Mouse (Mus musculus): ENCODE data around the gene Elovl5.

Gene Elovl5

DNA sequence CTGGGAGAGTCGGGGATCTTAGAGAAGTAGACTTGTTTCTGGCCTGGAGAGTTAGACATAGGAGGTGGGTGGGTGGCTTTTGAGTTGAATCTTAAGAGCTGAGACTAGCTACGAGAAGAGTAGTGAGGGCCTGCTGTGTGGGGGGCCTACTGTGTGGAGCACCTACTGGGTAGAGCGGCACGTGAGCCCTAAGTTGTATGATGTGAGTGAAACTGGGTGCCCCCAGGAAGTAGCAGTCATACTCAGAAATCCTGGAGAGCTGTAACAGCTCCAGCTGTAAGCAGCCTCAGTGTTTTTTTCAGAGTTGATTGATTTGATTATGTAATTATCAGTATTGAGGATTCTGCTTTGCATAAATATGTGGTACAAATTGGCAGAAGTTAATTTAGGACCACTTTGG is 11.6 kb downstream of the Elovl5 start:
- DNase-seq (ENCODE audit: low spot score in 2 of 2): no peak

DNA sequence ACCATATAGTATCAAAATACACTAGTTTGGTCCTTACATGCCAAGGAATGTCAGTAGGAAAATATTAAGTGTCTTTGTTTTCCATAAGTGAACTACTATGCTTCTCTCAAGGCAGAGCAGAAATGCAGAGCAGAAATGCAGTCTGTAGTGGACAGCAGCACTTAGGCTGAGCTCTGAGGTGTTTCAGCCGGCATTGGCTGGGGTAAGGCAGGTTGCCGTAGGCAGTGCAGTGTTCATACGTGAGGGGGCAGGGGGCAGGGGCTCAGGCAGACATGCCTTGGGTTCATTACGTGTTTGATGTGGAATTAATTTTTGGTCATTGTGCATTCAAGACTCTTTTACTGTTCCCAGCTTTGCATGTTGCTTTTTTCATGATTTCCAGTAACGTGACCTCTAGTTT is 12.1 kb downstream of the Elovl5 start:
- DNase-seq (ENCODE audit: low spot score in 2 of 2): no peak

DNA sequence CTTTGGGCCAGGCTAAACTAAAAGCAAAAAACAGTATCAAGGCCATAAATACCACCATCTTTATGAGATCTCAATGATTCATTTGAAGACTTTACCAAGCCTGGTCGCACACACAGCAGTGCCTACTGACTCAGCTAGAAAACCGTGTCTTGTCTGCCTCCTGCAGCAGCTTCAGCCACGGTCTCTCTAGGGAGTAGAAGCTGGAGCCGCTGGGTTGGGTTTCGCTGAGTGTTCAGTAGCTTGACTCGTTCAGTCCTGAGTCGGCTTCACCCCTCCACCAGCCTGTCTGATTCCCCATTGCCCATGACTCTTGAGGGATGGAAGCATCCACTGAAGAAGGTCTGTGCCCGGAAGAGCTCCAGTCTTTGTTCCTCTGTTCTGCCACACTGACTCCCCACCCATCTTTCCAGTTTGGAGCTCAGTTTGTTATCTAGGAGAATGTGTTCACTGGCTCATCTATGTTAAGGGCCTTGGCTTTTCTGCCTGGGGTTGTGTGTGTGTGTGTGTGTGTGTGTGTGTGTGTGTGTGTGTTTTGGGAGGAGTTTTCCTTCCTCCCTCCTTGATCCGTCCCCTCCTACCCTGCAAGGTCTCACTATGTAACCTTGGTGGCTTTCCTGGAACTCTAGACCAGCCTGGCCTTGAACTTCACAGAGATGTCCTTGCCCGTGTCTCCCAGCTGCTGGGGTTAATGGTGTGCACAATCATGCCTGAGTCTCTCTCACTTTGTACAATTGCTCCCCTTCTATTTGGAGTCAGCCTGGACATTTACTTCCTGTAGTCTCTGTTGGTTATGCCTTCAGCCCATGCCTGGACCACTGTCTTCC is 13.1 kb downstream of the Elovl5 start:
- no peak for DNase-seq (ENCODE audit: low spot score in 2 of 2)

DNA sequence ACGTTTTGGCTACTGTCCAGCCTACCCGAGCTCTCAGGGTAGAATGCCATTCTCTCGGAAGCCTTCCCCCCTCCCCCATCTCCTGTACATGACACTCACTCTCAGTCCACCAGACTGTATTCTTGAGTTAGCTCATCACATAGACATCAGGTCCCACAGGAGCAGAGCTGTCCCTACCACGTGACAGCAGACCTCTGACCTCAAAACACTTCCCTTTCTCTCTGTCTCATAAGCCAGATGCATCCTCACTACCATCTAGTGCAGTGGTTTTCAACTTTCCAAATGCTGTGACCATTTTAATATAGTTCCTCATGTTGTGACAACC is 13.7 kb downstream of the Elovl5 start:
- no peak for DNase-seq (ENCODE audit: low spot score in 2 of 2)

DNA sequence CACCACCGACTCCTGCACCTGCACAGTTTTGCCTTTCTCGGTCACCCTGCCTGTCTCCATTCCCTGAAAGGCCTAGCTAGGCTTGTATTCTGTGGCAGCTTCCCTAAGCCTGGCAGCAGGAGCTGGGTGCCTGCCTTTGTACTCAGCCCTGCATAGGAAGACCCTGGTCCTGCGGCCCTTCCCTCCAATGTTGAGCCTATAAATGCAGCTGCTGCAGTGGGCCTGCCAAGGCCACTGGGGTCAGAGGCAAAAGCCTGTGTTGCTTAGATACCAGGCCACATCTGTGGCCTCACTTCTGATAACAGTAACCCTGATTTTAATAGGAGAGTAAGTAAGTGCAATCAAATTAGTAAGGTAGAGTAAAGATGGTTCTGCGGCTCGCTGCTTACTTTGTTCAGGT is 14.6 kb downstream of the Elovl5 start:
- DNase-seq (ENCODE audit: low spot score in 2 of 2): no peak

DNA sequence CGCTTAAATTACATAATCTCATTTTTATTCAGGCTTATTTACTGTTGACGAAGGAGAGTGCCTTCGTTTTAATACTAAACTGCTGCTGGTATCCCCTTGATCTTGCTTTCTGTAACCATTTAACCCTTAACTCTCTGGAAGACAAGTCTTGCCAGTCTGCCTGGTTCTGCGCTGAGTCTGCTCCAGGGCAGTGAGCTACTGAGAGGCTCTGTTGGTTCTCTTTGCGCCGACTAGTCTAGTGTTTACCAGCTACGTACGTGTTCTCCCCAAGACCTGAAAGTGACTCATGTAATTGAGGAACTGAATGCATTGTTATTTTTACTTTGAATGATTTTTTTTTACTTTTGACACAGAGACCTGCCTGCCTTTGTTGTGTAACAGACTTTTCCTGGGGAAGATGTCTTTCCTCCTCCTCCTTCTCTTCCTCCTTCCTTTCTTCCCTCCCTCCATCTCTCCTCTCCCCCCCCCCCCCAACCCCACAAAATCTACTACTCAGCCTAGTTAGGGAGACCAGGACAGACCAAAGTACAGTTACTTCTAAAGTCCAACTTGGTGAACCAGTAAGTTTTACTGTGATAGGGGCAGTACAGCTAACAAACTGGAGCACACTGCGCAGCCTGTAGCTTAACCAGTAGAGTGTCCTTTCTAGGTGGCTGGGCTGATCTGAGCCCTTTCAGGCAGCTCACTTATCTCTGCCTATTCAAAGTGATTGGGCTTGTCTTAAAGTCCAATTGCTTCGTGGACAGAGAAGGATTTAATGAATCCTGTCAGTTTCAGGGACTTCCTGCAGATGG is 18.9 kb downstream of the Elovl5 start:
- DNase-seq (ENCODE audit: low spot score in 2 of 2): peak in 1 of 2 experiments; percentile 19

DNA sequence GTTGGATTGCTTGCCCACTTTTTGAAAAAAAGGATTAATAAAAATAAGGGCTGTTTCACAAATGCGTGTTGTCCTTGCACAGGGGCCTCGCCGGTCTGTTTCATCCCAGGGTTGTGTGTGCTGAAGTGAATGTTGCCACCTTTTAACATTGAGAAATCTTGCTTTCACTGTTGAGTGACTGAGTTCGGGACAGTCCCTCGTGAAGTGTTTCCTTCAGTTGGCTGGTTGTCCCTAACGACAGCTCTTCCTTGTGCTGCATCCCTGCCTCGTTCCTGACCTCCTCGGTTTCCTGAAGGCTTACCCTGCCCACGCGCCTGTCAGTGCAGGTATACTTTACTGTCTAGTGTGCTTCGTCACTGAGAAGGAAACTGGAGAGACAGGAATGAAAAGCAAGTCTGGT is 20.7 kb downstream of the Elovl5 start:
- no peak for DNase-seq (ENCODE audit: low spot score in 2 of 2)

DNA sequence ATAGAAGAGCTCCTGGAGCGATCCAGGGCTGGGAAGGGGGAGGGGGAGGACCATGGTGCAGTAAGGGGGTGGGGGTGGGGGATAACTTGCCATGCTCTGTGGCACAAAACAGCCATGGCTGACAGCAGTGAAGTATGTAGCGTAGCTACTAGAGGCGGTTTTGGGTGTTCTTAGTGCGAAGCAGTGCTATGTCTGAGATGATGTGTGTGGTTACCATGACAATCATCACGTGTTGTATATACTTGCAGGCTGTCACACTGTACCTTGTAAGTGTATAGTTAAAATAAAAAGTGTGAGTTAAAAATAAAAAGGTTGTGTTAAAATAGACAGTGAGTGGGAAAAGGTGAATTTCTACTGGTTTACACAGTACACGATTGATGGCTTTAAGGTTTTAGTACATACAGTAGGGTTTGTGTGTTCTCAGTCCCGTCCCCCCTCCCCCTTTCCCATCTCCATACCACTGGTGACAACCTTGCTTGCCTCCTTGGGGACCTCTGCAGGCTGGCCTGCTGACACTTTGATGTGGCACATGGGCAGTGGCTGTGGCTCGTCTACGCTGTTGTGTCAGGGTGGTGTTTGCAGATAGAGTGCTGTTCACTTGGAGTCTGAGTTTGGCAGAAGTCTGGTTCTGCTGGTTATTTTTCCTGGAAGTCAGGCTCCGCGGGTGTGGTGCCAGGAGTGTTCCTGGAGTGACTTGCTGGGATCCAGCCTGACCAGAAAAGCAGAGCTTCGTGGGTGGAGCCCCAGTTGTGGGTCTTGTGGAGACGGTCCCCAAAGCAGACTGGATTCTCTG is 21.8 kb downstream of the Elovl5 start:
- peak; percentile 18 to 52 for DNase-seq (ENCODE audit: low spot score in 2 of 2)

DNA sequence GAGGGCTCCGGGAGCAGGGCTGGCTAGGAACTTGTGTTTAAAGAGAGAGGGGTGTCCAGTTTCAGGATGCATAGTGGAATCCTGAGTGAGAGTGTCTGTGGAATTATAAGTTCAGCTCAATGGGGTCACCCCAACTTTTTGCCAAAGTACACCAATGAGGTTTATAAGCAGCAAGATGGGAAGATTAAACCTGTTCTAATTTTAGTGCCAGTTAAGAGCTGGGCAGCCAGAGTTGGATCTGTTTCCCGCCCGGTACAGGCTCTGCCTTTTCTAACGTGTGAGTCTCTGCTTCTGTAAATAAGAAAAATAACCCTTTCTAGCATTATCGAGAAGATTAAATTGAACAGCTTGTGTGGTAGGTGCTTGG is 22.4 kb downstream of the Elovl5 start:
- no peak for DNase-seq (ENCODE audit: low spot score in 2 of 2)

DNA sequence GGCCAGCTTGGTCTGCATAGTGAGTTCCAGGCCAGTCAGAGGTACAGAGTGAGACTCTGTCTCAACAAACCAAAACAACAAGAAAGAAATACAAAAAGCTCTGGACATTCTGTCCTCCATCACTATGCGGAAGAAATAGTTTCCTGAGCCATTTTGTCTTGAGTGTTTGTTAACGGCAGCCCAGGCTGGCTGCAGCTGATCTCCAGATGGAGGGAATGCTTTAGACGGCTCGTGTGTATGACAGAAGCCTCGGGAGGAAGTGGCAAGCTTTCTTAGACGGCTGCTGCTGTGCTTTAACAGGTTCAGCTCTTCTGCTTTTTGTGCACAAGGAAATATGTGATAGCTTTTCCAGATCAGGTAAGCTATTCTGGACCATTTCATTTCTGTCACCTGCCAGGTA is 23.9 kb downstream of the Elovl5 start:
- no peak for DNase-seq (ENCODE audit: low spot score in 2 of 2)

DNA sequence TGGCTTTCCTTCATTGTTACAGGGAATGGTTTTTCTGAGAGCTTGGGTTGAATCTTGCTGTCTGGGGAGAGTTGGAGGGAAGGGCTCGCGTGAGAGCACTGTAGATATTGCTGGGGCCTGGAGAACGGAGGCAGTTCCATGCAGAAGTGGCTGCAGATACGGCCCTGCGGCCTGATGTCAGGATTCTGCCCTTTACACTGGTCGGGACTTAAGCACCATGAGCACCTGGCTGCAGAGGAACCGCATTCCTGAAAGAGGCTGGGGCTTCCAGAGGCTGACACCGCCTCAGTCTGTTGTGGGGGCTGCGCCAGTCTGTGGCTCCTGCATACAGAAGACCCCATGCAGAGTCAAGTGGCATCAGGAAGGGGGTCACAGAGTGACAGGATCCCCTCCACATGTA is 24.7 kb downstream of the Elovl5 start:
- no peak for DNase-seq (ENCODE audit: low spot score in 2 of 2)

DNA sequence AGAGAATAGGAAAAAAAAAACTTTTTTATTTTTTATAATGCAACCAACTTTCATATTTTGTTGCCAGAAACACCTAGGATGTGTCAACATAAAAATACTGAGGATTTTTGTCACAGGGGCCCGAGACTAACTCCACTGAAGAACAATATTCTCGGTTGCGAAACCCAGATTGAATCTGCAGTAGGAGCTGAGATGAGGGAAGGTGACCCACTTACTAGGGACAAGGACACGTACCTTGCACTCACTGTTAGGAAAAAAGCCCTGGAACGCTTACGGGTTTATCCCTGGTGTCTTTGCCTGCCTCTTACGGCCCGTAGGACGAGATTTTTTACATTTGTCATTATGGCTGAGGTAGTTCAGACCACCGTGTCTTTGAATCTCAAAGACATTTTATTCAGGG is 25.2 kb downstream of the Elovl5 start:
- no peak for DNase-seq (ENCODE audit: low spot score in 2 of 2)

DNA sequence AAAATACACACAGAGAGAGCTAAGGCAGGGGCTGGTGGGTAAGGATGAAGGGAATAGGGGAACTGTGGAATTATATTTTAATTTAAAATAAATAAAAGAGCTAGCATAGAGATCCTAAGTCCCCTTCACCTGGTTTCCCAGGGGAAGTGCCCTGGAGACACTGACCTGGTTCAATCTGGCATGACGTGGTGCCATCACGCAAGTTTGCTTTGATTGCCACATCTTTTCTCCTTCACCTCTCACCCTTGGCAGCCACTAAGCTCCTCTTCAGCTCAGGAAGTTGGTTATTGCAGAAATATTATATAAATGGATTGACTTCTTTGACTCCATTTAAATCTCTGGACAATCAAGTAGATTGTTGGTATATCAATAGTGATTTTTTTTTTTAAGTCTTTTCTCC is 26.2 kb downstream of the Elovl5 start:
- DNase-seq (ENCODE audit: low spot score in 2 of 2): no peak

DNA sequence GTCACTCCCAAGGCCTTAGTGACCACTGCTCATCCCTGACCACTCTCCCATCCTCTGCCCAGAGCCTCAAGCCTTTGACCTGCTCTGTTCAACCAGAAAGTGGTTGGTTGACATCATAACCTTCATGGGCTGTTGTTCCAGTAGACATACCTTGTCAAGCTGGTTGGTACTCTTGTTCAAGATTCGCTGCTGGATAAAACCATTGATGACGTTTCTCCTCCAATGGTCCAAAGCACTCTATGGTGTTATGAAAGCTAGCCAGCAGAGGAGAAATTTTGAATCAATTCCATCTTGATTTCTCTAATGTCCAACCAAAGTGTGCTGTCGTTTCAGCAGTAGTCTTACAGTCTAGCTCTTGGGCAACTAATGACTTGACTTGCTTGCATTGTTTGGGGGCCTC is 27.0 kb downstream of the Elovl5 start:
- DNase-seq (ENCODE audit: low spot score in 2 of 2): no peak

DNA sequence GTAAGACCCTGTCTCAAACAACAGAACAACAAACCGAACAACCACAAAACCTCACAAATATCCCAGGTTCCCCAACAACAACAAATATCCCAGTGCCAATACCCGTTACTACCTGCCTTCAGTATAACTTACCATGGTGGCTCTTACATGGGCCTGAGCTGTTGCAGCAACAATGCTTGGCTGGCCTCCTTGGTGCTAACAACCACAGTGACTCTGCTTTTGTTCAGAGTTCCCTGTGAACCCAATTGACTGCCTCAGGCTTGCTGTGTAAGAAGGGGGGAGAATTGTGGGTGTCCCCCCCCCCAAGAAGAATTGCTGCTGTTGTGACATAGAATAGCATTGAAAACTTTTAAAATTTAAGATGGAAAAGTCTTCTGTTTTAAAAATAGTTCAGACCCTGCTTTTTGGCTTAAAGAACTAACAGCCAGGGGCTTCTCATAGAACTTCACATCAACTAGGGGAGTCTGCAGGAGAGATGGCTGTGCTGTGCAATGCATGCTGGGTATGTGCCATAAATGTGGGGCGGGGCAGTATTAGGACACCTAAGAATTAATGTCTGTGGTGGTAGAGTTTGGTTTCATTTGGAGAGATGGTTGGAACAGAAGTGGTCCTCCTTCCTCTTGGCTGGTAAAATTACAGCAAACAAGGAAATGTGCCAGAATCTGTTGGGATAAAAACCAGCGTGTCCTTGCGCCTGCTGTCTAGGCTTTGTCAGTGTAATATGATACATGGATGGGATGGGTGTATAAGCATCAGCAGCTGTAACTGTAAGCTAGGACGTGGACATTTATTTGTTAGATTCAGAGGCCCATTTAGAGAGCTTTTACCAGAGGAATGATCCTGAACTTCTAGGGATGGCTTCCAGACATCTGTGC is 28.9 kb downstream of the Elovl5 start:
- no peak for DNase-seq (ENCODE audit: low spot score in 2 of 2)

DNA sequence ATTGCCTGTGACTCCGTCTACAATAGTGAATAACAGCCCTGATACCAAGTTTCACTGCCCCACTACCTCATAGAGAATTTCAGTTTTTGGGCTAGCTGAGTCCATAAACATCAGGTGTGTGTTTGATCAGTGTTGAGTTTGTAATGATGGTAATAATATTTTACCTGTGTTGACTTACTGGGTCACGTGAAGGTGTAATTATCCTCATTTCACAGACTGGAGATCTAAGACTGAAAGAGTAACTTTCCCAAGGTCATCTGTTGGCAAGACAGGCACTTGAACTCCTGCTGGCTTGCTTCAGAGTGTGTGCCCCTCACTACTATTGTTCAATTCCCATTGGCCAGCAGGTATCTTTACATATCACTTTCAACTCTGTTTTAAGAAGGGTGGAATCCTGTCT is 31.1 kb downstream of the Elovl5 start:
- no peak for DNase-seq (ENCODE audit: low spot score in 2 of 2)

DNA sequence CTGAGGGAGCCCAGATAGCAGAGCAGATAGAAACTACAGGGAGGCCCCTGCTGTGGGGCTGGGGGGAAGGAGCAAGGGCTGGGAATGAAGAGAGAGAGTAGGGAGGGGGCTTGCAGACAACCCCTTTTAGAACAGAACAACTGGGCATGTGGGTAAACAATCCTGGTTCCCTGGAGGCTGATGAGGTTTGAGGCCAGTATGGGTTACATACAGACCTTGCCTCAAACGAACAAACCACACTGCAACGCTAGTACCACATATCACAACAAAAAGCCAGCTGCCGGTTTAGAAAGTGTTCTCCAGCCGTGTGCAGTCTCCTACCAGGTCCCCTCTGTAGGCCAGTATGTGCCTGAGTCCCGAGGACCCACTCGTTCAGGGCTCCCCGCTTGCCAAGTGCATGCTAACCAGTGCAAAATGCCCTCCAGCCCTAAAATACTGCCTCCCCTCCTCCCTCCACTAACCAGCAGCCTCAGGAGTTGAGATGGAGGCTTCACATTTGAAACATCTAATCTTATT is 32.6 kb downstream of the Elovl5 start:
- DNase-seq (ENCODE audit: low spot score in 2 of 2): no peak

DNA sequence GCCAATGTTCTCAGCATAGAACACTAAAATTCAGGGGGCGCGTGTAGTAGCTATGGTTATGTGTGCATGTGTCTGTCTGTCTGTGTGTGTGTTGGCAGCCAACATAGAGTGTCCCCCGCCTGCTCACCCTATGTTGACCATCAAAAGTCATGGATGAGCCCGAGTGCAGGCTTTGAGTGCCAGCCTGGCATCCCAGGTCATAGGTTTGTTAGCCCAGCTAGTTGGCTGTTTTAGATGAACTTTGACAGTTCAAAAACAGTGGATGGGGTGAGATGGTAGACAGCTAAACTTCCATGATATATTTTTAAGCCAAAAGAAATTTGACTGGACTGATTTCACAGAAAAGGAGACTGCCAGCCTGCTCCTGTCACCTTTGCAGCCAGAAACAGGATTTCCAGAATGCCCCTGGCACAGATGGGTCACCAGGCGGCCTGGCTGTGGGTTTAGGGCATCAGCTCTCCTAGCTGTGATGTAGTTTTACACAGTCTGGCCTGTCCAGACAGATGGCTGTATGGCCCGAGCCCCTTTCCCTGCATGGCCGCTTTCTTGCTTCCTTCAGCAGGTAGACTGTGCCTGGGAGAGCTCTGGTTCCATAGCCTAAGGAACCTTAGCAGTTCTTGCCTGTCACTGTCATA is 33.8 kb downstream of the Elovl5 start:
- no peak for DNase-seq (ENCODE audit: low spot score in 2 of 2)

DNA sequence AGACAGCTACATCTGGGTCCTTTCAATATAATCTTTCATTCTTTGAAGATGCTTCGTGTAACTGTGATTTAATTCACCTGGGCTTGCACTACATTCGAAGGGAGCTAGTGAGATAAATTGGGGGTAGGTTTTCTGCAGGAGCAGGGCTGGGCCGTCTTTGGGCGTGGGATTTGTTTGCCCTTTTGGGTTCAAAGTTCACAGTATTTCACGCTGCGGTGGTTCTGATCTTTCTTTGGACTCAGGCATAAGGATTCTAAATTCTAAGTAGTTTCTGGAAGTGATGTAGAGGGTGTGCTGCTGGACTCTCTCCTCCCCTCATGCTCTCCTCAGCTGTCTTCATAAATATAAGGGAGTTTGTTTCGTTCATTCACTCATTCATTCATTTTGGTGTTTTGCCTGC is 34.8 kb downstream of the Elovl5 start:
- no peak for DNase-seq (ENCODE audit: low spot score in 2 of 2)

DNA sequence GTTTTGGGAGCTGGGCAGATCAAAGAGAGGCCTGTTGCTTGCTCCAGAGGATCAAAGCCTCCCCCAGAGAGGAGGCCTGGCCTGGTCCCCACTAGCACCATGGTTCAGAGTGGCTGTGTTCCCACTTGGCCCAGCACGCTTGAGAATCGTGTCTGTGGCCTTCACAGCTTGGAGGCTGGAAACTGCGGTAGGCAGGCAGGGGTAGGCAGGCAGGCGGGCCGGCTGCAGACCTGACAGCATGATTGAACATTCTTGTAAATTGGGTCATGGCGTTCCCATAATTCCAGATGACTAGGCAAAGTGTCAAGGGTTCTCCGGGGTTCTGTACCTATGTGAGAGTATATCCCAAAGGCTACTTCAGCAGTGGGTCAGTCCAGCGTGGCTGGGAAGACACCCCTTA is 35.9 kb downstream of the Elovl5 start:
- DNase-seq (ENCODE audit: low spot score in 2 of 2): no peak

DNA sequence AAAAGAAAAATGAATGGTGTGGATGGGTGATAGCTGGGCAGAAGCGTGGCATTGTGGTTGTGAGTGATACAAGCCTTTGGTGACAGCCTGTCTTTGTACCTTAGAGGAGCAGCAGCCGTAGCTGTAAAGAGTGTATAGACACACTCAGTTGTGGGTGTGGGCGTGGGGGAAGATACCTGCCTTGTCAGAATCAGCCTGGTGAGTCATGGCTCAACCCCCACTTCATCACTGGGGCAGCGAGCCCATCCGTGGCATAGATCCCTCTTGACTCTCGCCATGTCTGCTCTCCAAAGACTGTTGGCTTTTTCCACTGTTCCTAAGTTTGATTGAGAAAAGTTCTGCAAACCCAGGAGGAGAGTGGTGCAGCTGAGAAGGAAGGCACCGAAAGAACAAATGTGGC is 37.3 kb downstream of the Elovl5 start:
- no peak for DNase-seq (ENCODE audit: low spot score in 2 of 2)

Data from urinary bladder, adult 18-20 months (tissue).